Mouse (Mus musculus) C2C12 (cell line): ENCODE measurements around the gene Retreg1. TPM values are rescaled to one million over a fixed set of nuclear protein-coding genes. Genes with fewer than 3 reads are reported as not detected.

Experiments used
- H3K27me3 ChIP-seq: one replicate; pipeline ENCODE4 v1.6.1; 2011; ENCODE audit not compliant: control insufficient read depth, insufficient read depth, insufficient read length
- H3K36me3 ChIP-seq: one replicate; pipeline ENCODE4 v1.6.1; 2011; ENCODE audit not compliant: control insufficient read depth, insufficient read depth
- H3K4me3 ChIP-seq: one replicate; pipeline ENCODE4 v1.5.1; 2011; ENCODE audit warnings: mild to moderate bottlenecking, control low read depth; ENCODE audit not compliant: poor library complexity, insufficient read depth, severe bottlenecking
- H3K79me2 ChIP-seq: one replicate; pipeline ENCODE4 v1.6.1; 2011; ENCODE audit not compliant: control insufficient read depth, insufficient read depth
- H3K79me3 ChIP-seq: one replicate; pipeline ENCODE4 v1.6.1; 2011; ENCODE audit warnings: low read depth, control low read depth
- H3ac ChIP-seq: one replicate; pipeline ENCODE3; 2011; ENCODE audit warnings: low read depth; ENCODE audit not compliant: control insufficient read depth, insufficient read length
- CEBPB ChIP-seq: IDR thresholded peaks from one replicate; pipeline ENCODE4 v1.6.1; 2011; ENCODE audit warnings: low read depth, mild to moderate bottlenecking, control low read depth, moderate library complexity
- CTCF ChIP-seq: IDR thresholded peaks from one replicate; pipeline ENCODE4 v1.5.1; 2011; ENCODE audit not compliant: control insufficient read depth, insufficient read depth, insufficient read length
- FOSL1 ChIP-seq: IDR thresholded peaks from one replicate; pipeline ENCODE4 v1.8.0; 2011; ENCODE audit warnings: mild to moderate bottlenecking, low read length; ENCODE audit not compliant: poor library complexity, insufficient read depth, severe bottlenecking
- MAX ChIP-seq: IDR thresholded peaks from one replicate; pipeline ENCODE4 v1.6.1; 2011; ENCODE audit warnings: mild to moderate bottlenecking, control low read depth
- MYOD1 ChIP-seq: IDR thresholded peaks from one replicate; pipeline ENCODE4 v1.6.1; 2011; ENCODE audit warnings: low read depth; ENCODE audit not compliant: control insufficient read depth, insufficient read length
- MYOG ChIP-seq: IDR thresholded peaks from one replicate; pipeline ENCODE4 v1.6.1; 2011; ENCODE audit not compliant: control insufficient read depth, insufficient read length; ENCODE audit errors: extremely low read depth
- USF1 ChIP-seq: IDR thresholded peaks from one replicate; pipeline ENCODE4 v1.6.1; 2011; ENCODE audit warnings: low read depth, mild to moderate bottlenecking, control low read depth, moderate library complexity
- polyA plus RNA-seq: library from polyadenylated mRNA; unstranded; fragments of >200 nt; fragmentation: generic; extraction: Trizol; gene quantifications from one replicate; pipeline ENCODE4 v1.2.1, GENCODE M21; 2012; ENCODE audit warnings: missing spikeins

Retreg1 gene
- polyA plus RNA-seq, 1 experiment, result 32.8 TPM

GRCm38 (mm10) chr15:25854270-25854904 lies 11.4 kb downstream of the Retreg1 start:
- no peak overlapping the region for H3ac ChIP-seq
- peaks cover 89% of the 10 kb centered on the region for H3K79me2 ChIP-seq

GRCm38 (mm10) chr15:25858611-25859058 lies 15.7 kb downstream of the Retreg1 start:
- no peaks in the 10 kb centered on the region for H3K36me3 ChIP-seq
- no peak overlapping the region for H3K4me3 ChIP-seq
- TF ChIP-seq CTCF (no peak), CEBPB (no peak), USF1 (no peak), MYOD1 (no peak), FOSL1 (no peak), MYOG (no peak), MAX (no peak)
- no peaks in the 10 kb centered on the region for H3K27me3 ChIP-seq
- H3K79me3 ChIP-seq, result peaks cover 6% of the 10 kb centered on the region
- H3K79me2 ChIP-seq, result peaks cover 78% of the 10 kb centered on the region
- no peak overlapping the region for H3ac ChIP-seq

More at GRCm38 (mm10) chr15:25854270-25854904, 11.4 kb downstream of the Retreg1 start:
- TF ChIP-seq CEBPB (no peak), FOSL1 (no peak), USF1 (no peak), MAX (no peak), CTCF (no peak), MYOD1 (no peak), MYOG (no peak)
- H3K36me3 ChIP-seq, result peaks cover 4% of the 10 kb centered on the region
- H3K79me3 ChIP-seq, result peaks cover 29% of the 10 kb centered on the region
- H3K4me3 ChIP-seq, result no peak overlapping the region
- H3K27me3 ChIP-seq, result no peaks in the 10 kb centered on the region

DNA sequence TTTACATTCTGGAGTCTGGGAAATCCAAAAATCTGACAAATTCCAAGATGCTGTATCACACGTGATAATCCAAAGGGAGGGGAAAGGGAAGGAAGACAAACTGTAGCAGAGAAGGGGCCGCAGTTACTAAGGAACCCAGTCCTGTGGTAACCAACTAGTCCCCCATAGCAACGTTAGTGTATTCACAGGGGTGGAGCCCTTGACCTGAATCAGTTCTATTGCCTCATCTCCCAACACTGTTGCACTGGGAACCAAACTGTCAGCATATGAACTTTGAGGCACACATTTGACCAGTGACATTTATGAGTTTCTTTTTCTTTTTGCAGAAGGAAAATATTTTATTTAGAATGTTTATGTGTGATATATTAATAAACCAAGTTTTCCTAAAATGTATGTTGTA lies 16.5 kb downstream of the Retreg1 start:
- H3K79me2 ChIP-seq, result peaks cover 78% of the 10 kb centered on the region
- peaks cover 3% of the 10 kb centered on the region for H3K79me3 ChIP-seq
- H3K27me3 ChIP-seq, result no peaks in the 10 kb centered on the region
- TF ChIP-seq MYOD1 (no peak), CEBPB (peak; percentile 7)
- H3K36me3 ChIP-seq, result no peaks in the 10 kb centered on the region
- H3K4me3 ChIP-seq, result no peak overlapping the region
- H3ac ChIP-seq, result no peak overlapping the region

DNA sequence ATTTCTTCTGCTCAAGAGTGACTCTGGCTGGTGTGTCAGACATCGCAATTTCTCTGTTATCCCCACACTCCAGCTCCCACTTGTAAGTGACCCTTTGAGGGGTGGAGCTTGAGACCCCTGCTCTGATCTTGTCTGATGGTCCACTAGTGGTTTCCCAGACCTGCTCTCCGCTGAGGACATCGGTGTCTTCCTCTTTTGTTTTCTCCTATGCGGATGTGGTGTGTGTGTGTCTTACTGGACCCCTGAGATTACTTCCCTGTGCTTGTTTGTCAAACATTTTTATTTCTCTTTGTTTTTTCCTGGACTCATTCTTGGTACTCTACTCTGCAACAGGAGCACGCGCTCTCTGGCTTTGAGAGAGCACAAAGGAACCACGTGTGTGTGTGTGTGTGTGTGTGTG lies 18.9 kb downstream of the Retreg1 start:
- no peak for TF ChIP-seq MYOD1
- no peak for TF ChIP-seq USF1
- no peak for TF ChIP-seq MYOG
- no peak for TF ChIP-seq CEBPB
- TF ChIP-seq FOSL1, result no peak
- no peak for TF ChIP-seq CTCF
- TF ChIP-seq MAX, result no peak
- H3K27me3 ChIP-seq, result no peaks in the 10 kb centered on the region
- peaks cover 13% of the 10 kb centered on the region for H3K79me3 ChIP-seq
- H3K79me2 ChIP-seq, result peaks cover 75% of the 10 kb centered on the region
- no peaks in the 10 kb centered on the region for H3K36me3 ChIP-seq
- H3ac ChIP-seq, result no peak overlapping the region
- no peak overlapping the region for H3K4me3 ChIP-seq

DNA sequence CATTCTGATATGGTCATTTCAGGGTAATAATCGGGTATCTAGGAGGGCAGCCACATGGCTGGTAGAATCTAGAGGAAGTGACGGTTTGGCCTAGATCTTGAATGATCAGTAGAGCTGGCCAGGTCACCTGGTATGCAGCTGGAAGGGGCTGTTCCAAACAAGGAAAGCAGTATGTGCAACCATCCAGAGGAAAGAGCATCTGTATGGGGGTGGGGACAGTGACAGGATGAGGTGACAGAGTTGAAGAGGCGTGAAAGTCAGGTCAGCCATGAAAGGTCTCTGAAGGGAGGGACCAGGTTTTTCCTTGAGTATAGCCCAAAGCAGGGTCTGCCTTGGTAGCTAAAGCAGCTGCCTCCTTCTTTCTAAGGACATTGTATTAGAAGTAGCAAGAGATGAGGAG lies 22.6 kb downstream of the Retreg1 start:
- peaks cover 23% of the 10 kb centered on the region for H3K79me3 ChIP-seq

More for the DNA sequence above, 22.6 kb downstream of the Retreg1 start:
- no peak overlapping the region for H3K4me3 ChIP-seq
- H3ac ChIP-seq, result no peak overlapping the region
- TF ChIP-seq FOSL1, result no peak
- no peak for TF ChIP-seq MYOD1
- no peak for TF ChIP-seq CEBPB
- TF ChIP-seq CTCF, result no peak
- TF ChIP-seq MAX, result no peak
- TF ChIP-seq MYOG, result no peak
- no peak for TF ChIP-seq USF1
- no peaks in the 10 kb centered on the region for H3K36me3 ChIP-seq
- H3K27me3 ChIP-seq, result no peaks in the 10 kb centered on the region
- peaks cover 86% of the 10 kb centered on the region for H3K79me2 ChIP-seq
